Mouse (Mus musculus) layer of hippocampus, postnatal 36 days (tissue): Measurements from ENCODE around the gene Cyp2g1. TPM values are rescaled to one million over a fixed set of nuclear protein-coding genes. Genes with fewer than 3 reads are reported as not detected.

ENCODE experiments used
- total RNA-seq, 2 experiments: library from RNA; stranded (reverse); gene quantifications; 2 replicates each; pipeline ENCODE4 v1.2.3; 2021

Gene Cyp2g1
- total RNA-seq, 2 experiments from 2014 or later: not detected

Other genes with a start within 250 kb of the Cyp2g1 start
- gene Vmn1r185, start 190.4 kb upstream of the Cyp2g1 start, total RNA-seq: not detected
- gene Cyp2b23, start 122.5 kb upstream of the Cyp2g1 start, total RNA-seq: not detected
- gene Cyp2b19, start 51.8 kb upstream of the Cyp2g1 start, total RNA-seq: not detected
- gene Cyp2a5, start 26.4 kb downstream of the Cyp2g1 start, total RNA-seq: not detected
- not detected for gene Cyp2a22, start 130.5 kb downstream of the Cyp2g1 start, total RNA-seq
- gene Cyp2a12, start 220.2 kb downstream of the Cyp2g1 start, total RNA-seq: not detected